Mouse (Mus musculus): ENCODE results near the gene Cyp4f18.

- TF ChIP-seq CTCF (IDR thresholded peaks at IDR 0.05; ENCODE audit: insufficient read depth, low read depth, low read length): no peak
- TF ChIP-seq POLR2A (IDR thresholded peaks at IDR 0.05; ENCODE audit: insufficient read depth, low read depth, low read length): no peak
Measured at GRCm38 (mm10) chr8:71984601-71985000, 24.8 kb downstream of the Cyp4f18 start.

Data from olfactory bulb, adult 2 months (tissue).